Mouse (Mus musculus) c-Kit-positive CD71-positive TER-119-positive erythroid progenitor cells, embryonic 14.5 days (primary cell): Measurements from ENCODE around the gene Sptbn4.

Experiments used
- DNase-seq: peaks from one replicate; pipeline ENCODE4 v3.0.0-alpha.2; 2013; ENCODE audit warnings: low spot score

Gene Sptbn4

GRCm38 (mm10) chr7:27326101-27326880 is 121.2 kb downstream of the Sptbn4 start:
- DNase-seq = no peak

GRCm38 (mm10) chr7:27325697-27326096 is 121.8 kb downstream of the Sptbn4 start:
- DNase-seq = no peak

GRCm38 (mm10) chr7:27324928-27325327 is 122.6 kb downstream of the Sptbn4 start:
- DNase-seq = no peak

- no peak for DNase-seq
These were observed 123.3 kb downstream of the Sptbn4 start for GRCm38 (mm10) chr7:27324161-27324560.

- DNase-seq = no peak
These were observed 124.5 kb downstream of the Sptbn4 start for GRCm38 (mm10) chr7:27323001-27323400.

GRCm38 (mm10) chr7:27322291-27322690 is 125.2 kb downstream of the Sptbn4 start:
- DNase-seq = no peak

- DNase-seq = no peak
These were observed 128.1 kb downstream of the Sptbn4 start for GRCm38 (mm10) chr7:27319411-27319810.

GRCm38 (mm10) chr7:27315958-27316357 is 131.5 kb downstream of the Sptbn4 start:
- DNase-seq = no peak

- no peak for DNase-seq
These were observed 133.1 kb downstream of the Sptbn4 start for GRCm38 (mm10) chr7:27314393-27314792.

GRCm38 (mm10) chr7:27311651-27312284 is 135.7 kb downstream of the Sptbn4 start:
- DNase-seq = no peak

GRCm38 (mm10) chr7:27310996-27311535 is 136.4 kb downstream of the Sptbn4 start:
- no peak for DNase-seq

GRCm38 (mm10) chr7:27310306-27310705 is 137.2 kb downstream of the Sptbn4 start:
- DNase-seq = no peak

GRCm38 (mm10) chr7:27309832-27310231 is 137.7 kb downstream of the Sptbn4 start:
- DNase-seq = no peak

- DNase-seq = no peak
These were observed 138.5 kb downstream of the Sptbn4 start for GRCm38 (mm10) chr7:27308821-27309549.

GRCm38 (mm10) chr7:27307551-27307950 is 139.9 kb downstream of the Sptbn4 start:
- no peak for DNase-seq
